Mouse (Mus musculus) forelimb bud, embryonic 11.5 days (tissue): Measurements from ENCODE around the gene Troap.
A peak's percentile ranks its signal among the peaks of the same experiment; 100 is the strongest.
"Not testable (repeated sequence)": the region's sequence is repeated elsewhere in the genome, so short reads cannot be mapped to it uniquely, and the experiment has no call there.

Experiments
- DNase-seq: peaks from one replicate; pipeline ENCODE4 v3.0.0-alpha.2; 2012; ENCODE audit warnings: low read depth, low spot score

The Troap gene

GRCm38 (mm10) chr15:99040920-99041856, 33.2 kb upstream of the Troap start:
- no peak for DNase-seq

- DNase-seq = no peak
These were observed 32.0 kb upstream of the Troap start for GRCm38 (mm10) chr15:99042334-99042733.

GRCm38 (mm10) chr15:99044854-99045253, 29.5 kb upstream of the Troap start:
- DNase-seq = no peak

- DNase-seq = not testable (repeated sequence)
These were observed 28.6 kb upstream of the Troap start for GRCm38 (mm10) chr15:99045734-99046133.

GRCm38 (mm10) chr15:99049473-99050253, 24.7 kb upstream of the Troap start:
- DNase-seq = peak; percentile 78

GRCm38 (mm10) chr15:99053373-99053772, 21.0 kb upstream of the Troap start:
- no peak for DNase-seq

GRCm38 (mm10) chr15:99055040-99055439, 19.3 kb upstream of the Troap start, which contains the start of gene Prph:
Gene Prph (plus strand): TSS chr15:99055174.
- DNase-seq = no peak

- DNase-seq = no peak
These were observed 18.8 kb upstream of the Troap start for GRCm38 (mm10) chr15:99055511-99055961.

GRCm38 (mm10) chr15:99056332-99056731, 18.0 kb upstream of the Troap start:
- peak; percentile 59 for DNase-seq

GRCm38 (mm10) chr15:99065557-99066165, 8.7 kb upstream of the Troap start:
- DNase-seq = no peak

- no peak for DNase-seq
These were observed 2.4 kb upstream of the Troap start for GRCm38 (mm10) chr15:99071988-99072387.

- DNase-seq = peak; percentile 98
These were observed 392 bp downstream of the Troap start for GRCm38 (mm10) chr15:99074600-99075333.

- DNase-seq = not testable (repeated sequence)
These were observed 1.6 kb downstream of the Troap start for GRCm38 (mm10) chr15:99076011-99076410.

GRCm38 (mm10) chr15:99078181-99078910, 4.0 kb downstream of the Troap start:
- no peak for DNase-seq

- no peak for DNase-seq
These were observed 5.4 kb downstream of the Troap start for GRCm38 (mm10) chr15:99079804-99080203.

GRCm38 (mm10) chr15:99082322-99082721, 7.9 kb downstream of the Troap start:
- DNase-seq = no peak

GRCm38 (mm10) chr15:99082840-99083239, 8.5 kb downstream of the Troap start:
- DNase-seq = no peak

- no peak for DNase-seq
These were observed 8.9 kb downstream of the Troap start for GRCm38 (mm10) chr15:99083258-99083657.

- no peak for DNase-seq
These were observed 9.6 kb downstream of the Troap start for GRCm38 (mm10) chr15:99083867-99084557.

GRCm38 (mm10) chr15:99084618-99085017, 10.2 kb downstream of the Troap start:
- DNase-seq = no peak
